Mouse (Mus musculus): ENCODE results near the gene Peli3.

Peli3 gene

GRCm38 (mm10) chr19:4908107-4908506 lies 34.8 kb downstream of the Peli3 start:
- WGBS, result 80% methylated on average over 4 of the region's 4 CpGs

DNA sequence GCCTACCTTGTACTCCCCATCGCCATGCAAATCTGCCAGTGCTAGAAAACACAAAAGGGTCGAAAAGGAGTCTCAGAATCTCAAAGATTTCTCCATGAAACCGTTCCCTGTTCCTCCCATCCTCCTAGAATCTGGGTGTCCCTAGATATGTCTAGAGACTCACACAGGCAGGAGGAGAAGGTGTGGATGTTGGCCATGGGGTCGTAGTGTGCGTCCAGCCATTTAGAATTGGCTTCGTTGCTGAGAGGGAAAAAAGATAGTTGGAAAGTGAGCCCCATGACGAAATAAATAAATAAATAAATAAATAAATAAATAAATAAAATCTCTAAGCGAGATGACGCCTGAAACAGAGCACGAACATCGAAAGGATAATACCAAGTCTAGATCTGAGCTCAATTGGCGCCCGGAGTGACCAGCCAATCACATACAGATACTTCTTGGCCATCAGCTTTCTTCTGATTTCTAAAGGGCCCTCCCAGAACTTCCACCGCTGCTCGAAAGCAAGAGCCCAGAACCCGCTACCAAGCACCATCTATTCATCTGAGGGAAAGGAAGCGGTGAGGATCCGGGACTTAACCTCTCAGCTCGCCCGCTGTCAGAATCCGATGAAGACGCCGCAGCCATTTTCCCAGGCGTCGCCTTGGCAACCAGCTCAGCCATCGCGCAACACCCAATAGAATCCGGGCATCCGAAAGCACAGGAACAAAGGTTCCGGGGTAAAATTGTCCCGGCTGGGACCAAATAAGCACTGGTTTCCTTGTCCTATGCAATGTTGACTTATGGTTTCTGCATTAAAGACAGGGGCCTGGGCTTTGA lies 36.7 kb downstream of the Peli3 start, which contains the start of gene Bbs1:
TSS of gene Bbs1 (minus strand) at position 650 of the 816 bp plus-strand sequence.
- 4% methylated on average over 31 of the region's 31 CpGs for WGBS

DNA sequence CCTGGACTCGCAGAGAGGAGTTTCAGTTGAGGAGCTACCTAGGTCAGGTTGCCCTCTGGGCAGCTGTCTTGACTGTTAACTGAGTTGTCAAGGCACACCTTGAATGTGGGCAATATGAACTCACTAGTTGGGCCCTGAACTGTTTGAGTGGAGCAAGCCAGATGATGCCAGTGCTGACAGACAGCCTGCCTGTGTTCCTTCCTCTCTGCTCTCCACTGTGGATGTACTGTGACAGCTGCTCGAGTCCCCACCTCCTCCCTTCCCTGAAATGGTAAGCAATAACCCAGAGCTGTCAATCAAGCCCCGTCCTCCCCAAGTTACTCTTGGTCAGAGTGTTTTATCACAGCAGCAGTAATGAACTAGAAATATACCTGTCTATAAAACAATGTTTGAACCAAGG lies 43.0 kb downstream of the Peli3 start:
- 76% methylated on average over 3 of the region's 3 CpGs for WGBS

GRCm38 (mm10) chr19:4898972-4899371 lies 44.0 kb downstream of the Peli3 start:
- WGBS, result 87% methylated on average over 9 of the region's 9 CpGs

DNA sequence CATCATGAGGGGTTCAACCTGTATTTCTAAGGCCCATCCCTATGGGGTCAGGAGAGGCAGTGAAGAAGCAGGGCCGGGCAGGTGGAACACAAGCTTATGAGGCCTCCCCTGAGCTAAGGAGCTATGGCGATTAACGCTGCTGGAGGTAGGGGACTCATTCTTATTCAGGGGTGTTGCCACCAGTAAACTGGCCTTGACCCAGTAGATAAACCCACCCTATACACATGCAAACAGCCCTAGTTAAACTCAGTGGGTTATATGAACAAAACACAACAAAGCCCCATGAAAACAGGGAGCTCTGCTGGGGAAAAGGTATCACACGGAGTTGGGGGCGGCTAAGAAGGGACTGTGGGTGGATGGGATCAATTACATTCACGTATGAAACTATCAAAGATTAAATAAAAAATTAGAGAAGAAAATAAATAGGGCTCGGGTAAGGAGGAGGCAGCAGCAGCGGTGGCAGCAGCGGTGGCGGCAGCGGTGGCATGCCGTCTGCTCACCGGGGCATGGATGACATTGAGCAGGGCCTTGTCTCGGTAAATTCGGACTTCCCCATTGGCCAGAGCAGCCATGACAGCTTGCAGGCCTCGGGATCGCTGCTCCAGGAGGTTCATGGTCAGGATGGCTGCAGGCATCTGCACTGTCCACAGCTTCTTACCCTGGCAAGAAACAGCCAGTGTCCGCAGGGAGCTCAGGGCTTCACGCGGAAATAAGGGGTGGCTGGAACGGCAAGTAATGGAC lies 46.0 kb downstream of the Peli3 start:
- WGBS, result 70% methylated on average over 21 of the region's 21 CpGs

DNA sequence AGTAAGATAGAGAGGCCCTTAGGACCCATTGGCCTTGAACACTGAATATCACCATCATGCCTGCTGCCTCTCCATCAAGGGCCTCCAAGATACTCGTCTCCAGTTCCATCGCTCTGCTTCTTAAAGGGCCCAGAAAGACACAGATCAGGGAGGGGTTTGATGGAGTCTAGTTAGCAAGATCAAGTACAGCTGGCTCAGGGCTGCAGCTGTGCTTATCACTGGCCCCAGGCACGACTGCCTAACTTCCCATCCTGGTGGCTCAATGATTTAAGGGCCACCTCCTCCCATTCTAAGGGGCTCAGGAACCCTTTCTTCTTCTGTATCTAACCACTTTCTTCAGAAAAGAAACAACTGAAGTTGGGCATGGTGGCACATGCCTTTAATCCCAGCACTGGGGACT lies 51.1 kb downstream of the Peli3 start:
- WGBS, result 84% methylated on average over 3 of the region's 3 CpGs

DNA sequence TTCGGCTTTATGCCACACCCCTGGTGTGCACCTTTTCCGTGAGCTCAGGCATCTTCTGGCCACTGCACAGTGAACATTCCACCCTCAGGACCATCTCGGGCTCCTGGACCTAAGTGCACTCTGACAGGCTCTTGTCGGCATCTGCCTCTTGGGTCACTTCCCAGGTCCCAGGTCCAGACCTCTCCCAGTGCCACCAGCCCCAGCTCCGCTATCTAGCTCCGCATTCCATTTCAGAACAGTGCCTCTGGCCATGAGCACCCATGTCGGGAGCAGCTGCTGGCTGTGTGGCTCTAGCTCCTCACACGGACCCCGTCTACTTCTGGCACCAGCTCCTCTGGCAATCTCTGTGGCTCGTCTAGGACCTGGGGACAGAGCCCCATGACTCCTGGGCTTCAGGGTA lies 53.1 kb downstream of the Peli3 start:
- WGBS, result 88% methylated on average over 10 of the region's 10 CpGs

- 84% methylated on average over 4 of the region's 4 CpGs for WGBS
Measured at GRCm38 (mm10) chr19:4883961-4884360, 59.0 kb downstream of the Peli3 start.

All from cerebral cortex, adult 2 months (tissue).